In genomic region chr2:38424976-38425375, GRCm38 (mm10) we compare ENCODE assay signal across 10 mouse cellular contexts.
DNase-seq lines count a peak whose midpoint lies in the region; ATAC-seq lines count a peak whose summit lies in the region.
"Had no signal": no experiment of that assay in that cellular context is flagged by ENCODE, and none has a peak within 500 bp of the region (broad histone marks: within the 10 kb centered on the region; RNA-seq: fewer than 3 reads in every experiment).

No protein-coding gene starts in this region.

- WGBS in forebrain, embryonic 13.5 days = 9% methylated on average over 9 of the region's 9 CpGs
- 26% methylated on average over 9 of the region's 9 CpGs for WGBS in limb, embryonic 11.5 days
- 19% methylated on average over 9 of the region's 9 CpGs for WGBS in neural tube, embryonic 13.5 days

- H3K9ac ChIP-seq in forebrain, embryonic 13.5 days = peak overlapping the region; percentile 58
- H3K9ac ChIP-seq in limb, embryonic 11.5 days (ENCODE audit: low read length) = no peak overlapping the region
- peak overlapping the region; percentile 50; the same call in 1 of the 2 replicates for H3K9ac ChIP-seq in neural tube, embryonic 13.5 days
- H3K9ac ChIP-seq: liver, embryonic 15.5 days had no signal

- H3K4me3 ChIP-seq in forebrain, embryonic 13.5 days = peak overlapping the region; percentile 8; the same call in 1 of the 2 replicates
- no peak overlapping the region for H3K4me3 ChIP-seq in limb, embryonic 11.5 days (ENCODE audit: low read depth, low read length)
- no peak overlapping the region for H3K4me3 ChIP-seq in neural tube, embryonic 13.5 days
- H3K4me3 ChIP-seq: layer of hippocampus, adult 2 months; liver, embryonic 15.5 days had no signal

- H3K36me3 ChIP-seq in forebrain, embryonic 13.5 days (ENCODE audit: poor library complexity, severe bottlenecking) = no peaks in the 10 kb centered on the region
- H3K36me3 ChIP-seq in limb, embryonic 11.5 days (ENCODE audit: control insufficient read depth, insufficient read depth, low read length) = no peaks in the 10 kb centered on the region
- H3K36me3 ChIP-seq in neural tube, embryonic 13.5 days = no peaks in the 10 kb centered on the region
- H3K36me3 ChIP-seq: liver, embryonic 15.5 days had no signal

- peak overlapping the region; percentile 52 for H3K4me2 ChIP-seq in forebrain, embryonic 13.5 days
- H3K4me2 ChIP-seq in limb, embryonic 11.5 days (ENCODE audit: low read depth, severe bottlenecking) = peak overlapping the region; percentile 40; the same call in 1 of the 2 replicates
- H3K4me2 ChIP-seq in neural tube, embryonic 13.5 days = peak overlapping the region; percentile 45
- H3K4me2 ChIP-seq: liver, embryonic 15.5 days had no signal

- peak; percentile 18 for DNase-seq in kidney, postnatal 10 days
- DNase-seq in kidney, postnatal 36 days = no peak
- DNase-seq in limb, embryonic 11.5 days (ENCODE audit: low spot score) = no peak
- DNase-seq in layer of hippocampus, postnatal 10 days (ENCODE audit: low spot score in 2 of 2) = no peak
- no peak for DNase-seq in left cerebral cortex, postnatal 10 days (ENCODE audit: extremely low spot score in 1 of 2, low spot score in 2 of 2)

- H3K9me3 ChIP-seq in forebrain, embryonic 13.5 days (replicated peaks) = no peaks in the 10 kb centered on the region
- no peaks in the 10 kb centered on the region for H3K9me3 ChIP-seq in limb, embryonic 11.5 days (ENCODE audit: control insufficient read depth, low read length)
- no peaks in the 10 kb centered on the region for H3K9me3 ChIP-seq in neural tube, embryonic 13.5 days
- H3K9me3 ChIP-seq: liver, embryonic 15.5 days had no signal

- peak overlapping the region; percentile 93 for H3K27ac ChIP-seq in forebrain, embryonic 13.5 days
- no peak overlapping the region for H3K27ac ChIP-seq in limb, embryonic 11.5 days (replicated peaks; ENCODE audit: low read depth, low read length)
- H3K27ac ChIP-seq in neural tube, embryonic 13.5 days (replicated peaks) = peak overlapping the region; percentile 56
- H3K27ac ChIP-seq: layer of hippocampus, adult 2 months; liver, embryonic 15.5 days had no signal

- no peaks in the 10 kb centered on the region for H3K27me3 ChIP-seq in forebrain, embryonic 13.5 days
- no peaks in the 10 kb centered on the region for H3K27me3 ChIP-seq in limb, embryonic 11.5 days (ENCODE audit: control insufficient read depth, insufficient read depth, low read length)
- H3K27me3 ChIP-seq in neural tube, embryonic 13.5 days = no peaks in the 10 kb centered on the region

- peak; percentile 37; the same call in 1 of the 2 replicates for ATAC-seq in forebrain, embryonic 13.5 days
- peak; percentile 13; the same call in 1 of the 2 replicates for ATAC-seq in limb, embryonic 11.5 days (ENCODE audit: insufficient number of reproducible peaks, low FRiP score, low TSS enrichment, low read depth)
- ATAC-seq in neural tube, embryonic 13.5 days (ENCODE audit: low read depth) = peak; percentile 25; the same call in 1 of the 2 replicates
- ATAC-seq in megakaryocyte progenitor cell, adult 5-6 weeks (replicated peaks; ENCODE audit: poor library complexity) = no peak

- peaks cover 29% of the 10 kb centered on the region for H3K4me1 ChIP-seq in forebrain, embryonic 13.5 days
- 0 out of 2 replicates have a peak, but pooled peaks cover 3% of the 10 kb centered on the region for H3K4me1 ChIP-seq in limb, embryonic 11.5 days (ENCODE audit: control insufficient read depth, insufficient read depth, low read length)
- H3K4me1 ChIP-seq in neural tube, embryonic 13.5 days (replicated peaks) = peaks cover 22% of the 10 kb centered on the region
- H3K4me1 ChIP-seq: liver, embryonic 15.5 days had no signal

- intact Hi-C loops in left cerebral cortex, postnatal 10 days (cut with DNase I) = no loop called here
